10 mouse cellular contexts compared by ENCODE assay signal in genomic region chr5:138199576-138199975, GRCm38 (mm10). TPM values are rescaled to one million over a fixed set of nuclear protein-coding genes. Genes with fewer than 3 reads are reported as not detected.
DNase-seq lines count a peak whose midpoint lies in the region.
"Had no signal": no experiment of that assay in that cellular context is flagged by ENCODE, and none has a peak within 500 bp of the region (broad histone marks: within the 10 kb centered on the region; RNA-seq: fewer than 3 reads in every experiment).

No protein-coding gene starts in this region.

- peak; percentile 50 to 54 for DNase-seq in cerebellum, postnatal 14 days
- DNase-seq in cerebellum, adult 8-10 months = no peak
- DNase-seq in kidney, adult 9 months = peak; percentile 41
- DNase-seq in kidney, adult 18-20 months = no peak
- peak; percentile 44 for DNase-seq in A20 (ENCODE audit: low read depth, low spot score)
- DNase-seq in adrenal gland, postnatal 14 days = peak; percentile 54
- no peak for DNase-seq in yolk sac, embryonic 10.5 days (ENCODE audit: low spot score)
- no peak for DNase-seq in urinary bladder, postnatal 14 days (ENCODE audit: low spot score)
- DNase-seq: kidney, postnatal 10 days; lung, postnatal 36 days had no signal

RNA-seq across cellular contexts. Expression of gene Mblac1, which starts 5.5 kb away (rescaled TPM):
- 7.0 and 8.9 TPM in 2 replicates for total RNA-seq in adrenal gland, postnatal 14 days (2021)

RNA-seq across cellular contexts. Expression of gene Cnpy4, which starts 12.3 kb away (rescaled TPM):
- total RNA-seq in adrenal gland, postnatal 14 days (2021) = 20.8 and 22.3 TPM in 2 replicates

RNA-seq across cellular contexts. Expression of gene Taf6, which starts 12.3 kb away (rescaled TPM):
- total RNA-seq in adrenal gland, postnatal 14 days (2021) = 35.2 and 35.5 TPM in 2 replicates

RNA-seq across cellular contexts. Expression of gene Nxpe5, which starts 26.1 kb away (rescaled TPM):
- 0.23 and 0.26 TPM in 2 replicates for total RNA-seq in adrenal gland, postnatal 14 days (2021)

RNA-seq across cellular contexts. Expression of gene Mcm7, which starts 27.4 kb away (rescaled TPM):
- 50.3 and 52.2 TPM in 2 replicates for total RNA-seq in adrenal gland, postnatal 14 days (2021)

Comparison
In these comparisons a context has a peak if more than half of its experiments do, and no peak if none do; other contexts are left out.
1. DNase-seq: peak in cerebellum, postnatal 14 days (2 of 2), kidney, adult 9 months (single experiment), A20 (single experiment) and adrenal gland, postnatal 14 days (single experiment); none in cerebellum, adult 8-10 months (single experiment), kidney, adult 18-20 months (single experiment), yolk sac, embryonic 10.5 days (single experiment) and urinary bladder, postnatal 14 days (single experiment).